Mouse (Mus musculus): ENCODE measurements around the gene Slc25a12. TPM values are rescaled to one million over a fixed set of nuclear protein-coding genes. Genes with fewer than 3 reads are reported as not detected.

Gene Slc25a12
- total RNA-seq, 1 experiment from 2014 or later, result 48.2 TPM

DNA sequence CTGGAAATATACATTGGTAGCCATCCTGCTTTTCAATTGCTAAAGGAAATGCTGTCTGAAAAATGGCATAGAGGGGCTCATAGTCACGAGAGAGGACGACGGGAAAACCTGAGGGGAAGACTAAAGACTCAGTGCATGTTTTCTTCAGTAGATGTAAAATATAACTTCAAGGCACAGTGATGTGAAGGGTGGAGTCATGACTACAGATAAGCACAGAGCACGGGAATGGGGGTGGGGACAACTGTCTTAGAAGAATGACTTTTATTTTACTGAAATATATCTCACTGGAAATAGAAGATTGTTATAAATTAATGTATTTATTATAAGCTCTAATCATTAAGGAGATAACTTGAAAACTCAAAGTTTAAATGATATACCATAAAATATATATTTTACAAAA, 97.5 kb downstream of the Slc25a12 start:
- ATAC-seq (replicated peaks; ENCODE audit: low read depth, poor library complexity, severe bottlenecking), result no peak

DNA sequence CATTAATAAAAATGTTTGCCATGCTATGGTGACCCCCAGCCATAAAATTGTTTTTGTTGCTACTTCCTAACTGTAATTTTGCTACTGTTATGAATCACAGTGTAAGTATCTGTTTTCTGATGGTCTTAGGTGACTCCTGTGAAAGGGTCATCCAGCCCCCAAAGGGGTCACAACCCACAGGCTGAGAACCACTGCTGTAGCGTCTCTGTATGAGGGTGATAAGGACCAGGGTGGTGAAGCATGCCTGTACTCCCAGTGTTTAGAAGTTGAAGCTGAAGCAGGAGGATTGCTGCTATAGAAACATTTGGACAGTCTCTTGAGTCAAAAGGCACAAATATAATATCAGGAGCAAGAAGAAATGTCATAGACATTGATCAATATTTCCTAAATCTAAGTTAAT, 98.2 kb downstream of the Slc25a12 start:
- ATAC-seq (replicated peaks; ENCODE audit: low read depth, poor library complexity, severe bottlenecking), result no peak

- no peak for ATAC-seq (replicated peaks; ENCODE audit: low read depth, poor library complexity, severe bottlenecking)
Observed at GRCm38 (mm10) chr2:71268691-71269090, 98.9 kb downstream of the Slc25a12 start.

DNA sequence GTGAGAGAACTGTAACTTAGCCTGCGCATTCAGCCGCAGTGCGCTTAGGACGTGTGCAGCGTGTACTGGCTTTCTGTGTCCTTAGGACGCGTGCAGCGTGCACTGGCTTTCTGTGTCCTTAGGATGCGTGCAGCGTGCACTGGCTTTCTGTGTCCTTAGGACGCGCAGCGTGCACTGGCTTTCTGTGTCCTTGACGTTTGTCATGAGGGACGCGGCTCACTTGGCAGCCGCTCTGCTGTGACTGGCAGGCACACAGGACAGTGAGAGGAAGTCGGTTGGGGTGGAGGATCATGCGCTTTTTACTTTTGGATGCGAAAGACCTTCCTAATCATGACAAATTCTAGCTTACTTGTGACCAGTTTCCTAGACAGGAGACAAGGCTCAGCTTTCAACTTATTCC, 103.0 kb downstream of the Slc25a12 start:
- no peak for ATAC-seq (replicated peaks; ENCODE audit: low read depth, poor library complexity, severe bottlenecking)

DNA sequence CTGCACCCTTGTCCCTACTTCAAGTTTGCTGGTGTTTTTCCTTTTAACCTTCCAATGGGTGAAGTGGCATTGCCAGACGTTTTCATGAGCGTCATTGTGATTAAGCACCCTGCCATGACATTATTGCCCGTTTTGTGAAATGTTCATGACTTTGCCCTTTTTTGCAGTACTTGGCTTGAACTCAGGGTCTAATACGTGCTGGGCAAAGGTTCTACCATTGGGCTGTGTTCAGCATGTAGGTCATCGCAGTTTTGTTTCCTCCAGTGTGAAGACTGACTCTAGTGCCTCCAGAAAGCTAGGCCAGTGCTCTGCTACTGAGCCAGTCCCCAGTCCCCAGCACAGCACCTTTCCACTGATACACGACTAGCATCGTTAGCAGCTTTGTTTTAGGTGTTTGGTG, 111.0 kb downstream of the Slc25a12 start:
- ATAC-seq (replicated peaks; ENCODE audit: low read depth, poor library complexity, severe bottlenecking), result no peak

GRCm38 (mm10) chr2:71254836-71255235, 112.7 kb downstream of the Slc25a12 start:
- no peak for ATAC-seq (replicated peaks; ENCODE audit: low read depth, poor library complexity, severe bottlenecking)

- no peak for ATAC-seq (replicated peaks; ENCODE audit: low read depth, poor library complexity, severe bottlenecking)
Observed at GRCm38 (mm10) chr2:71250841-71251240, 116.7 kb downstream of the Slc25a12 start.

DNA sequence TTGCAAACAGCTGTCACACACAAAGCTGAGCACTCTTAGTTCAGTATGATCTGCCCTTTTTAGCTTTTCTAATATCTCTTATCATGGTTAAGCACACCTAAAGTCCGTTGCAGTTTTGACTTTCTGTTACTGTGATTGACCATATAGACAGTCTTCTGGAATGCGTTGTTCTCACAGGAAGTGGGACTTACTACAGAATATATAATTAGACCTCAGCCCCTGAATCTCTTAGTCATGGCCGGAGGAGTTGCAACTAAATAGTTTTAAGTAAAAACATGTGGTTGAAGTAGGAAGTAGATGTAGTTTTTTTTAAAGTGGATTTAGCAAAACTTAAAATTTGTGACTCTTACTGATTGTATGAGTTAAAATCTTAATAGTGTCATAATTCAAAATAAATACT, 119.5 kb downstream of the Slc25a12 start:
- peak; percentile 50; the same call in 1 of the 2 replicates for ATAC-seq (replicated peaks; ENCODE audit: low read depth, poor library complexity, severe bottlenecking)

- no peak for ATAC-seq (replicated peaks; ENCODE audit: low read depth, poor library complexity, severe bottlenecking)
Observed at GRCm38 (mm10) chr2:71246096-71246495, 121.5 kb downstream of the Slc25a12 start.

DNA sequence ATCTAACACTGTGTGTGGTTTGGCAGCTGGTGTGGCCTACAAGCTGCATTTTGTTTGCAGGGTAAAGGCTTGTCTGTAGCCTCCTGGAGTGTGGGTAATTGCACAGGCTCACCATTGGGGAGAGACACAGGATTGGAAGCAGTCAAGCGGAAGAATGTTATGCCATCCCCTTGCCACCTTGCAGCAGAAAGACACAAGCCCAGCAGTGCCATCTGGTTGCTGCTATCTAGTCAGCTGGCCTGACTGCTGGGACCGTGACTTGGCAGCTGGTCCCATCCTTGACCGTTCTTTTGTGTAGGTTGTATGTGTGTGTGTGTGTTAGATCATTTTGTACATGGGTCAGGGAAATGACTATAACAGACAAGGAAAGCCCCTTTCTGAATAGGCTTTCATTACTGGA, 122.1 kb downstream of the Slc25a12 start:
- no peak for ATAC-seq (replicated peaks; ENCODE audit: low read depth, poor library complexity, severe bottlenecking)

GRCm38 (mm10) chr2:71244807-71245206, 122.7 kb downstream of the Slc25a12 start:
- ATAC-seq (replicated peaks; ENCODE audit: low read depth, poor library complexity, severe bottlenecking), result no peak

DNA sequence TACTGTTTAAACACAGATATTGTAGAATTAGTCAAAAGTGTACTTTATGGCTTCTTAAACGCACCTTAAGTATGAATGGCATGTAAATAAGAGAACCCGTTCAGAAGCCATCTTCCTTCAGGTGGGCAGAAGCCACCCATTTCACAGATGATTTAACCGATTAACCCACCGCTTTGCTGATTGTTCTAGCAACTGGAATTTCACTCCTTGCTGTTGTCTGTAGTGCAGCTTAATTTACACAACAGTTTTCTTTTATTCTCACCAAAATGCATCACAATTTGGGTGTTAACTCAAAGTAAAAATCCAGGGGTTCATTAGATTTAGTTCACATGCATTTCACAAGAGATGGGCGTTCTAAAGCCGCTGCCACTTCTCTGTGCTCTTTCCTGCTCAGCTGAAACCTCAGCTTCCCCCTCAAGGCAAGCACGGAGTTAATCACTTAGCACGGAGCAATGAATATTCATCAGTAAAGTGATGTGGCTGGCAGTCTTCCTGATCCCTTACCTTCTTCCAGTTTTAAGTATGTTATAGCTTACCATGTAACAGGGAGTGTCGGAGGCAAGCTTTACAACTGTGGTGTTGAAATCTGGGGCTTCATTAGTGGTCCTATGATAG, 124.4 kb downstream of the Slc25a12 start:
- ATAC-seq (replicated peaks; ENCODE audit: low read depth, poor library complexity, severe bottlenecking), result 0 out of 2 replicates have a peak, but pooled peaks have one; percentile 22

- ATAC-seq (replicated peaks; ENCODE audit: low read depth, poor library complexity, severe bottlenecking), result no peak
Observed at GRCm38 (mm10) chr2:71242180-71242579, 125.4 kb downstream of the Slc25a12 start.

- no peak for ATAC-seq (replicated peaks; ENCODE audit: low read depth, poor library complexity, severe bottlenecking)
Observed at GRCm38 (mm10) chr2:71241505-71241904, 126.0 kb downstream of the Slc25a12 start.

GRCm38 (mm10) chr2:71236009-71236408, 131.5 kb downstream of the Slc25a12 start:
- ATAC-seq (replicated peaks; ENCODE audit: low read depth, poor library complexity, severe bottlenecking), result no peak

DNA sequence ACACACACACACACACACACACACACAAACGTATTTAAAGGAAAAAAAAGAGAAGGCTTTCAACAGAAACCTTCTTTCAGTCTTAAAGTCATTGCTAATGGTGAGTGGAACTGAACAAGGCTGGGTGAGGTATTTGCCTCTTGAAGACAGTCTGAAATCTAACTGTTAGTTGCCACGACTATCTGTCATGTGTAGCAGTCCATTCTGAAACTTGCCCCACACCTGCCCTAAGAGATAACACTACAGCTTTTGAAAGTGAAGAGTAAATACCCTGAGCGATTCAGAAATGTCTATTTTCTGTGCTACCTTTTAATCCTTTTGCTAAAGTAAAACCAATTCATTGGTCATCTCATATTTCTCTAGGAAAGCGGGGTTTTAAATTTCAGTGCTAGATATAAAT, 132.1 kb downstream of the Slc25a12 start:
- no peak for ATAC-seq (replicated peaks; ENCODE audit: low read depth, poor library complexity, severe bottlenecking)

DNA sequence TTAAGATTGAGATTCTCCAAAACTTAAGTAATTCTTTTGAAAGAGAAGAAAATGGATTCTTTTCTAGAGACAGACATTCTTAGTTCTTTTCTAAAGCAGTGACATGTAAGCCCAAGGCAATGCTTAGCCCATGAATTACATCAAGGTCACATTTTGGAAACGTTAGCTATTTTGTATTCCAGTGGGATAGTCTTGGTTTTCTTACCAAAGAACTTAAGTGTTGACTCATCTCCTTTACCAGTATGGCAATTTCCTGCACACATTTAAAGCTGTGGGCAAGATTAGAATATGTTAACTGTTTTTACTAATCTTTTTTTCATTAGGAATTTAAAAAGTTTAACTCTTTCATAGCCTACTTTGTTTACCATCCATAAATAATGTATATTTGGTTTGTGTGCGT, 134.6 kb downstream of the Slc25a12 start:
- no peak for ATAC-seq (replicated peaks; ENCODE audit: low read depth, poor library complexity, severe bottlenecking)

- no peak for ATAC-seq (replicated peaks; ENCODE audit: low read depth, poor library complexity, severe bottlenecking)
Observed at GRCm38 (mm10) chr2:71231951-71232350, 135.6 kb downstream of the Slc25a12 start.

- no peak for ATAC-seq (replicated peaks; ENCODE audit: low read depth, poor library complexity, severe bottlenecking)
Observed at GRCm38 (mm10) chr2:71229603-71230002, 137.9 kb downstream of the Slc25a12 start.

DNA sequence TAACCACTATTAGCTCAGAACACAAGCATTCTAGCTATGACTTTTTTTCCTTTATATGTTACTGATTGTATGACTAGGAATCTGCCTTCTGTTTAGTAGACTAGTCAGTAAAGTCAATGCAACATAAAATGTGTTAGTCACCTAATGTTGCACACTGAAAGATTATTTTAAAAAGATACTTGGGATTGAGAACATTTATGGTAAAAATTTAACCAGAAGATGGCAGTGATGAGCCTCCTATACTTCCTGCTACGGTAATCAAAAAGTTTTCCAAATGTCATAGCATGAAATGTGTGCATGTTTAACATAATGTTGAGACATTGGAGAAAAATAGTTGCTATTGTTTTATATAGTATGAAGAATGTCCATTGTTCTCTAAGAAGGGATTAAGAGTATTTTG, 140.2 kb downstream of the Slc25a12 start:
- no peak for ATAC-seq (replicated peaks; ENCODE audit: low read depth, poor library complexity, severe bottlenecking)

Measured in common myeloid progenitor, adult 5-6 weeks (primary cell).